Mouse (Mus musculus) forebrain, embryonic 15.5 days (tissue): ENCODE measurements around the gene Htra2. TPM values are rescaled to one million over a fixed set of nuclear protein-coding genes. Genes with fewer than 3 reads are reported as not detected.

ENCODE experiments used
- ATAC-seq: fragments of 200-750 bp; cut with Nextera tagmentation; replicated peaks from 2 replicates; pipeline ENCODE4 v1.8.0; 2017; ENCODE audit warnings: mild to moderate bottlenecking, moderate TSS enrichment, moderate library complexity
- H3K27ac ChIP-seq: fragments of 300-500 bp; sonication (generic); replicated peaks from 2 replicates; pipeline ENCODE4 v1.5.1; 2015; ENCODE audit warnings: mild to moderate bottlenecking, inconsistent platforms
- H3K27me3 ChIP-seq: fragments of 300-500 bp; sonication (generic); 2 replicates; pipeline ENCODE4 v1.6.1; 2015; ENCODE audit warnings: inconsistent platforms
- H3K36me3 ChIP-seq: fragments of 300-500 bp; sonication (generic); 2 replicates; pipeline ENCODE4 v1.6.1; 2015; ENCODE audit warnings: mild to moderate bottlenecking, inconsistent platforms
- H3K4me1 ChIP-seq: fragments of 300-500 bp; sonication (generic); 2 replicates; pipeline ENCODE4 v1.6.1; 2015; ENCODE audit warnings: inconsistent platforms
- H3K4me2 ChIP-seq: fragments of 300-500 bp; sonication (generic); replicated peaks from 2 replicates; pipeline ENCODE4 v1.6.1; 2015; ENCODE audit warnings: mild to moderate bottlenecking, inconsistent platforms
- H3K4me3 ChIP-seq: fragments of 300-500 bp; sonication (generic); 2 replicates; pipeline ENCODE4 v1.5.1; 2015; ENCODE audit warnings: mild to moderate bottlenecking, inconsistent platforms
- H3K9ac ChIP-seq: fragments of 300-500 bp; sonication (generic); replicated peaks from 2 replicates; pipeline ENCODE4 v1.6.1; 2015; ENCODE audit warnings: mild to moderate bottlenecking, inconsistent platforms
- H3K9me3 ChIP-seq: fragments of 300-500 bp; sonication (generic); 2 replicates; pipeline ENCODE4 v1.6.1; 2016; ENCODE audit warnings: inconsistent platforms
- WGBS: fragments of 180-500 bp; shearing (Covaris S2); methylation state at CpG from one replicate; pipeline ENCODE4 v1.1.7; 2015; ENCODE audit warnings: mixed read lengths; 5-methylcytosine and 5-hydroxymethylcytosine counted together
- polyA plus RNA-seq: library from polyadenylated mRNA; unstranded; fragments of >200 nt; fragmentation: Nextera tagmentation; extraction: Ambion mirVana; gene quantifications from 2 replicates; pipeline ENCODE4 v1.2.1, GENCODE M21; 2015

Htra2 gene
- polyA plus RNA-seq, 1 experiment from 2014 or later, result 71.0 TPM

GRCm38 (mm10) chr6:83025221-83025620 is 29.9 kb downstream of the Htra2 start:
- Histone ChIP-seq H3K4me1 (no peaks in the 10 kb centered on the region), H3K36me3 (no peaks in the 10 kb centered on the region), H3K9me3 (no peaks in the 10 kb centered on the region), H3K27me3 (peaks cover 5% of the 10 kb centered on the region; the same call in 1 of the 2 replicates), H3K4me2 (no peak overlapping the region), H3K27ac (no peak overlapping the region), H3K9ac (no peak overlapping the region), H3K4me3 (no peak overlapping the region)
- 96% methylated on average over 4 of the region's 4 CpGs for WGBS
- ATAC-seq, result no peak

- no peak for ATAC-seq
- Histone ChIP-seq H3K4me2 (no peak overlapping the region), H3K27ac (no peak overlapping the region), H3K36me3 (no peaks in the 10 kb centered on the region), H3K4me3 (no peak overlapping the region), H3K9ac (no peak overlapping the region), H3K4me1 (no peaks in the 10 kb centered on the region), H3K27me3 (peaks cover 5% of the 10 kb centered on the region; the same call in 1 of the 2 replicates), H3K9me3 (no peaks in the 10 kb centered on the region)
- WGBS, result 76% methylated on average over 4 of the region's 4 CpGs
Measured at GRCm38 (mm10) chr6:83024421-83024820, 30.7 kb downstream of the Htra2 start.

- Histone ChIP-seq H3K9ac (no peak overlapping the region), H3K27me3 (no peaks in the 10 kb centered on the region), H3K9me3 (no peaks in the 10 kb centered on the region), H3K4me1 (no peaks in the 10 kb centered on the region), H3K27ac (no peak overlapping the region), H3K36me3 (no peaks in the 10 kb centered on the region), H3K4me2 (no peak overlapping the region), H3K4me3 (no peak overlapping the region)
- ATAC-seq, result no peak
- 86% methylated on average over 2 of the region's 2 CpGs for WGBS
Measured at GRCm38 (mm10) chr6:83023786-83024185, 31.3 kb downstream of the Htra2 start.

- Histone ChIP-seq H3K27ac (no peak overlapping the region), H3K27me3 (no peaks in the 10 kb centered on the region), H3K36me3 (no peaks in the 10 kb centered on the region), H3K9ac (no peak overlapping the region), H3K4me3 (no peak overlapping the region), H3K4me2 (no peak overlapping the region), H3K4me1 (no peaks in the 10 kb centered on the region), H3K9me3 (no peaks in the 10 kb centered on the region)
- WGBS, result 85% methylated on average over 9 of the region's 9 CpGs
- no peak for ATAC-seq
Measured at GRCm38 (mm10) chr6:83023008-83023407, 32.1 kb downstream of the Htra2 start.

GRCm38 (mm10) chr6:83020836-83021593 is 34.1 kb downstream of the Htra2 start:
- Histone ChIP-seq H3K4me2 (no peak overlapping the region), H3K4me1 (no peaks in the 10 kb centered on the region), H3K27me3 (no peaks in the 10 kb centered on the region), H3K9ac (no peak overlapping the region), H3K4me3 (no peak overlapping the region), H3K36me3 (no peaks in the 10 kb centered on the region), H3K27ac (no peak overlapping the region), H3K9me3 (no peaks in the 10 kb centered on the region)
- 85% methylated on average over 4 of the region's 4 CpGs for WGBS
- no peak for ATAC-seq

GRCm38 (mm10) chr6:83020121-83020520 is 35.0 kb downstream of the Htra2 start:
- H3K36me3 ChIP-seq, result no peaks in the 10 kb centered on the region
- H3K4me1 ChIP-seq, result no peaks in the 10 kb centered on the region
- H3K4me2 ChIP-seq, result no peak overlapping the region
- no peak overlapping the region for H3K4me3 ChIP-seq
- no peak overlapping the region for H3K27ac ChIP-seq
- ATAC-seq, result no peak
- no peaks in the 10 kb centered on the region for H3K9me3 ChIP-seq
- no peak overlapping the region for H3K9ac ChIP-seq
- H3K27me3 ChIP-seq, result no peaks in the 10 kb centered on the region
- 87% methylated on average over 6 of the region's 6 CpGs for WGBS

- H3K4me1 ChIP-seq, result no peaks in the 10 kb centered on the region
- H3K27me3 ChIP-seq, result no peaks in the 10 kb centered on the region
- ATAC-seq, result no peak
- no peak overlapping the region for H3K27ac ChIP-seq
- no peaks in the 10 kb centered on the region for H3K36me3 ChIP-seq
- no peak overlapping the region for H3K4me2 ChIP-seq
- no peaks in the 10 kb centered on the region for H3K9me3 ChIP-seq
- H3K9ac ChIP-seq, result no peak overlapping the region
- 75% methylated on average over 3 of the region's 3 CpGs for WGBS
- no peak overlapping the region for H3K4me3 ChIP-seq
Measured at GRCm38 (mm10) chr6:83019044-83019443, 36.0 kb downstream of the Htra2 start.

GRCm38 (mm10) chr6:83017190-83017589 is 37.9 kb downstream of the Htra2 start:
- H3K4me2 ChIP-seq, result no peak overlapping the region
- no peaks in the 10 kb centered on the region for H3K36me3 ChIP-seq
- no peaks in the 10 kb centered on the region for H3K9me3 ChIP-seq
- H3K4me3 ChIP-seq, result no peak overlapping the region
- no peaks in the 10 kb centered on the region for H3K27me3 ChIP-seq
- H3K9ac ChIP-seq, result no peak overlapping the region
- 82% methylated on average over 3 of the region's 3 CpGs for WGBS
- ATAC-seq, result no peak
- no peaks in the 10 kb centered on the region for H3K4me1 ChIP-seq
- H3K27ac ChIP-seq, result no peak overlapping the region

GRCm38 (mm10) chr6:83015749-83016148 is 39.3 kb downstream of the Htra2 start:
- Histone ChIP-seq H3K4me2 (no peak overlapping the region), H3K9me3 (no peaks in the 10 kb centered on the region), H3K9ac (no peak overlapping the region), H3K4me1 (no peaks in the 10 kb centered on the region), H3K36me3 (no peaks in the 10 kb centered on the region), H3K4me3 (no peak overlapping the region), H3K27ac (no peak overlapping the region), H3K27me3 (no peaks in the 10 kb centered on the region)
- 91% methylated on average over 2 of the region's 2 CpGs for WGBS
- ATAC-seq, result no peak

GRCm38 (mm10) chr6:83014482-83015466 is 40.3 kb downstream of the Htra2 start:
- Histone ChIP-seq H3K4me2 (no peak overlapping the region), H3K27ac (no peak overlapping the region), H3K4me1 (no peaks in the 10 kb centered on the region), H3K9me3 (no peaks in the 10 kb centered on the region), H3K9ac (no peak overlapping the region), H3K27me3 (no peaks in the 10 kb centered on the region), H3K4me3 (no peak overlapping the region), H3K36me3 (no peaks in the 10 kb centered on the region)
- ATAC-seq, result no peak
- 74% methylated on average over 12 of the region's 12 CpGs for WGBS

GRCm38 (mm10) chr6:83013444-83013843 is 41.6 kb downstream of the Htra2 start:
- ATAC-seq, result no peak
- H3K36me3 ChIP-seq, result no peaks in the 10 kb centered on the region
- H3K27ac ChIP-seq, result no peak overlapping the region
- no peak overlapping the region for H3K4me2 ChIP-seq
- H3K27me3 ChIP-seq, result no peaks in the 10 kb centered on the region
- WGBS, result 49% methylated on average over 5 of the region's 5 CpGs
- no peaks in the 10 kb centered on the region for H3K4me1 ChIP-seq
- no peak overlapping the region for H3K9ac ChIP-seq
- H3K4me3 ChIP-seq, result no peak overlapping the region
- H3K9me3 ChIP-seq, result no peaks in the 10 kb centered on the region

- 76% methylated on average over 6 of the region's 6 CpGs for WGBS
- ATAC-seq, result no peak
- no peaks in the 10 kb centered on the region for H3K36me3 ChIP-seq
- no peak overlapping the region for H3K4me3 ChIP-seq
- H3K4me2 ChIP-seq, result no peak overlapping the region
- H3K9ac ChIP-seq, result no peak overlapping the region
- H3K4me1 ChIP-seq, result no peaks in the 10 kb centered on the region
- no peaks in the 10 kb centered on the region for H3K27me3 ChIP-seq
- no peaks in the 10 kb centered on the region for H3K9me3 ChIP-seq
- no peak overlapping the region for H3K27ac ChIP-seq
Measured at GRCm38 (mm10) chr6:83011756-83012155, 43.3 kb downstream of the Htra2 start.
